Mouse (Mus musculus): ENCODE data around the gene Usp37. TPM values are rescaled to one million over a fixed set of nuclear protein-coding genes. Genes with fewer than 3 reads are reported as not detected.
"Not testable (repeated sequence)": the region's sequence is repeated elsewhere in the genome, so short reads cannot be mapped to it uniquely, and the experiment has no call there.

The Usp37 gene
- 4.1 and 4.9 TPM in 2 replicates for polyA plus RNA-seq (2012; rRNA removed)

DNA sequence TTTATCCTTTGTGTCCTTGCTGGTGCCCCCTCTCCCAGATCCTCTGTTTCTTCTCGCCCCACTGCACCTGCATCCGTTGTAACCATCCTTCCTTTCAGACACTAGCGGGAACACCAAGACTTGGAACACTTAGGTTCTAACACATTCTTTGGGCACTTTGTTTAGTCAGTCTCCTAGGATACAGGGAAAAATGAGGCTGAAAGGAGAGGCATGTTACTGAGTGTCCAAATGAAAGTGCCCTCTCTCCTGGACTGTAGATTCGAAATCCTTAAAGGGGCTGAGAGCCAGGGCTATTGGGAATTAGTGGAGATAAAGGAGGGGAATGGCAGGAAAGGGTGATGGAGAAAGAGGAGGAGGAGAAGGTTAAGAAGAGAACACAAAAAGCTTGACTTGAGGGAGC lies at the start of gene Usp37:
TSS of gene Usp37 (minus strand) at position 101 of the 400 bp plus-strand sequence.
- no peak for DNase-seq (ENCODE audit: low read depth)

DNA sequence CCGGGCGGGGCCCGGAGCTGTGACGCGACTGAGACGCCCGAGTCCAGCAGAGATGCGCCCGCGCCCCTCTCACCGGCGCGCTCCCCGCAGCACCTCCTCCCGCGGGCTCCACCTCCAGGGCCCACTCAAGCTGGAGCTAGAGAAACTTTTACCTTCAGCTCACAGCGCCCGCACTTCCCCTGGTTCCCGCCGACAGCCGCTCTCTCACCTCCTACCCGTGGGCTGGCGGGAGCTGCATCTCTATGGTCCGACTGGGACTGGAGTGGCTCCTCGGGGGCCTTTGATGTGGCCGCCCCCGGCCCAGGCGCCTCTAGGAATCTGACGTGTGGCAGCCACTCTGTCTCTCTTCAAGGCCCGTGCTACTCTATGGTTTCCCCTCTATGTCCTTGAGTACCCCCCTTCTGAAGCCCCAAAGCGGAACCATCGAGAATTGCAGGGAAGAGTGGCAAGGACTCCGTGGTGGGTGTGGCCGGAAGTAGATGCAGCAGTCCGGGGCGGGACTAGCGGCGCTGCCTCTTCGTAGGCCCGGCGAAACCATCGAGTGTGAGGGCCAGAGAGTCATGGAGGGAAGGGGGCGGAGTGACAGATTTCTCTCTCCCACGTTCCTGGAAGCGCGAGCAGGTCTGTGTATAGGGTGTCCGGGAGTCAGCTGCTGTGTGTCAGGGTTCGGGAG lies 43.8 kb upstream of the Usp37 start, which contains the start of the genes Zfp142 and Bcs1l:
TSS of gene Zfp142 (minus strand) at position 474 of the 673 bp plus-strand sequence.
TSS of gene Bcs1l (plus strand) at position 517 of the 673 bp plus-strand sequence.
- DNase-seq (ENCODE audit: low read depth): peak; percentile 79

DNA sequence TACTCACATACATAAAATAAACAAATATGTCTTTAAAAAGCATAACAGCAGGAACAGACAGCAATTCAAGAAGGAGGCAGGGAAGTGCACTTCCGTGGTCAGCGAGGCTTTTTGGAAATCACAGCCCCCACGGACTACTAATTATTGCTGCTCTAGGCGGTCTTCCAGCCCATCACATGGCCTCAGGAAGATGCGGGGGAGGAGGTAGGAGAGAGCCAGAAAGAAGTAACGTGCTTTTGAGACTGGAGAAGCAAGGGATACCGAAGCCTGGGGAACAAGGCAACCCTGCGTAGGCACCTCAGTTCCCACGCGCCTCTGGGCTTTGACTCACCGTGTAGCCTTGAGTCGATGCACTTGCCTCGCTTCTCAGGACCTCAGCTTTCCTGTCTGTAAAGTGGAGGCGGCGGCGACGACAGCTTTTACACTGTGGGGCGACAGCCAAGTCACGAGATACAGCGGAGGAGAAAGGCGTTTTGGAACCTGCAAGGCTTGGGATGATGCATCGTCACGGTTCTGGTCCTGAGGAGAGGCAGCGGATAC lies 43.2 kb upstream of the Usp37 start:
- no peak for DNase-seq (ENCODE audit: low read depth)

DNA sequence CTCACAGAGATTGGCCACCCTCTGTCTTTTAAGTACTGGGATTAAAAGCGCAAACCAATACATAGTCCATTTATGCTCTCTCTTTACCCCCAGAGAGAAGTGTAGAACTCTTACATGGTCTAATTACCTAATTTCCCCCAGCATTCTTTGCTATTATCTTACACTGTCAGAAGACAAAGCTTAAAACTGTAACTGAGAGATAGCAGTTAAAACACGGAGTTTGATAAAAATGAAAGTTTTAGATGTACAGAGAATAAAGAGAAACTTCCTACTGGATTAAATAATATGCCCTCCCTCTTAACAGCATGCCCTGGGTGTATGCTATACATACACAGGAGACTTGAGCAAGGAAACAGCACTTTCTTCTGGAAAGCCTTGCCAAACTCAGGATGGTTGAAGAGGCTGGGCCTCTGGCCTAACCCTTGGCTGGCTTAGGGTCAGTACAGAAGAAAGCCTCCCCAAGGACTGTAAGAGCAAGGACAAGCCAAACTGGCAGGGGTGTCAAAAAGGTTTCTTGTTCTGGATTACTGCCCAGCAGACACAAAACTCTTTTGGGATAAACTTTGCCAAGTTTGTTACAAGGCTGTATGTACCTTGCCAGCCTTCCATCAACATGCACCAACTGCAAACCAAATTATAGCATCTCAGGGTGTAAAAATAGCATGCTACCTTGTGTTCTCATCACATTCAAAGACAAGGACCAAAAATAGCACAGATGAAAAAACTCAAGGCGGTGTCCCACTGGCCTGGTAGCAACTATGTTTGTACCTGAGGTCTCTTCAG lies 40.7 kb upstream of the Usp37 start:
- DNase-seq (ENCODE audit: low read depth): no peak

DNA sequence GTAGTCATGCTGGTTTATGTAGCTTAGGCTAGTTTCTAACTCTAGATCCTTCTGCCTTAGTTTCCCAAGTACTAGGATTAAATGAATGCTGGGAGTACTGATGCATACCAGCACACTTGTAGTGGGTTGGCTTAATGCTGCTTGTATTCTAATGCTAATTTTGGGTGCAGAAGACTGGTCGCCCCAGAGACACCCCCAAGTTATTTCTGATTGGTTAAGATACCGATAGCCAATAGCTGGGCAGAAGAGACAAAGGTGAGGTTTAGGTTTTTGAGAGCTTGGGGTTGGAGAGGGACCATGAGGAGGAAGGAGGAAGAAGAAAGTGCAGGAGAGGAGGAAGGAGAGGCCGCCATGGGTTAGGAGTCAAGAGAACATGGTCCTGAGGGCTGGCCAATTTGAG lies 38.5 kb upstream of the Usp37 start:
- no peak for DNase-seq (ENCODE audit: low read depth)

DNA sequence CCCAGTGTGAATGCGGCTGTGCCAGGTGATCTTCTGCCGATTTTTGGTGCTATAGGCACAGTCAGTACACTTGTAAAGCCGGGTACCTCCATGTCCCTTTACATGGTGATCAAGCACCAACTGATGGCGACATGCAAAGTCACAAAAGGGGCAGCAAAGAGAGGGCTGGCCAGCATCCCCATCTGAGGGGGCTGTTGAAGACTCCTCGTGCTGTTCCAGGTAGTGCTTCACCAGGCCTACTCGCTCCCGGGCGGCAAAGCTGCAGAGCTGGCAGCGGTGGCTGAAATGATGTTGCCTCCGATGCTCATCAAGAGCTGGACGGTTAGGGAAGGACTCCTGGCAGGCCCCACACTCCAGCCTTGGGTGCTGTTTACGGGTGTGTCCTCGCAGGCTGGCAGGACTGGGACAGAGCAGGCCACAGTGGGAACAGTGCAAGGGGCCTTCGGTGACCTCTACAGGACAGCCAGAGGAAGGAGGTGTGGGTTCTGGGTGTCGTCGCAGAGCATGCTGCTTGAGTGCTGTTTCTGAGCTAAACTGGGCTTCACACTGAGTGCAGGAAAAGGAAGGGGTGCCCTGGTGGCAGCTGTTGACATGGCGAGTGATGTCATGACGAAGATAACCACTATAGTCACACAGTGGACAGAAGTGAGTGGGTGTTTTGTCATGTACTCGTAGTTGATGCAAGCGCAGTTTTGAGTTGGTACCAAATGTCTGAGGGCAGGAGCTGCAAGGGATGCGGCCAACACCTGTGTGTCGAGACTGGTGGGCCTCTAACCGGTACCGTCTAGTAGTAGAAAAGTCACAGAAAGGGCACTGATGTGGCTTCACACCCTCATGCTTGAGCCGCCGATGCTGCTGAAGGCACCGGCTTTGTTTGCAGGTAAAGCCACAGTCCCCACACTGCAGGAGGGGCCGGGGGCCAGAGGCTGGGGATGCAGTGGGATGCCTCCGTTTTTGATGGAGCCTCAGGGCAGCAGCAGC lies 25.9 kb upstream of the Usp37 start:
- no peak for DNase-seq (ENCODE audit: low read depth)

DNA sequence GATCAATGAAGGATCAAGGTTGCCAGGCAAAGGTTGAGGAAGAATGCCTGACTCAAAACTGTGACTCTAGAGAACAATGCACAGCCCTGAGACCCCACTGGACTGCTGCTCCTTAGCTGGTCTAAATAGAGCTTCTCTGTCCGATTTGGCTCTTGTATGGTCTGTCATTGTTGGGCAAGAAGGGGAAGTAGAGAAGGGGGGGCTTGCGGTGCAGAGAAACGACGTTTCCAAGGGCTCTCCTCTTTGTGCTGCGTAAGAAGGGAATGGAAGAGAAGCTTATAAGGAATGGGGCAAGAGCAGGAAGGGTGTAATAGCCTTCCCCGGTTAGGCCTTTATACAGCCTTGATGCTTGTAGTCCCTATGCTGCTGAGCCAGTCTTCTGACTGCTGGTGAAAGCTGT lies 21.8 kb upstream of the Usp37 start:
- DNase-seq (ENCODE audit: low read depth): no peak

DNA sequence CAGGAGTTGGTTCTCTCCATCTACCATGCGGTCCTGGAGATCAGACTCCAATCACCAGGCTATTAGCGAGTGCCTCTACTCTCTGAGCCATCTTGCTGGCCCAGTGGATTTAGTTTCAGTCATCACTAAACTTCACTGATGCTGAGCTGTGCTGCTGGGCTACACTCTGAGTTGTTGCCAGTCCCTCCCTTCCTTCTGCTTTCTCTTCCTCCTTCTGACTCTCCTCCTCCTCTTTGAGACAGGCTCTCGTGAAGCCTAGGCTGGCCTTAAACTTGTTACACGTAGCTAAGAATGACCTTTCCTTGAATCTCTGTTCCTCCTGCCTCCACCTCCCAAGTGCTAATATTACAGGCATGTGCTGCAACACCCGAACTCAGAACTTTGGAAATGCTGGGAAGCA lies 15.0 kb upstream of the Usp37 start:
- no peak for DNase-seq (ENCODE audit: low read depth)

DNA sequence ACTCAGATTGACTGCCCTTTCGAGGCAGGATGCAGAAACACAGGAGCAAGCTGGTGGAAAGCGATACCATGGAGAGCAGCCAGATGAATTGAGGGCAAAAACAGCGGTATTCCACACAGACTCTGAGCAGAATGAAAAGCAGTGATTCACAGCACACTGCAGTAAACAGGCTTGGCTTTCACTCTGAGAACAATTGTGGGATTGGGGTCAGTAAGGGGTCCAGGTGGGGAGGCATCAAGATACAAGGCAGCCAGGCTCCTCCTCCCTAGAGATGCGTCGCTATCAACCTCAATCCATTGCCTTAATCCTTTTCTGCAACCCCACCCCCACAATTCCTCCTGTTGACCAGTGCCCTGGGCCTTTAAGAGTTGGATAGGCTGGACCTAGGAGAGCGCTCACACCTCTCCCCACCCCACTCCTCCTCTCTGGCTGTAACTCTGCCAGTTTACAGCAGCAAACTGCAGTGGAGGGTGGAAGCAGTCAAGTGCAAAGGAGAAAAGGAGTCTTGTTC lies 1.6 kb downstream of the Usp37 start, which contains the start of gene Plcd4:
TSS of gene Plcd4 (plus strand) at position 438 of the 511 bp plus-strand sequence.
- DNase-seq (ENCODE audit: low read depth): no peak

DNA sequence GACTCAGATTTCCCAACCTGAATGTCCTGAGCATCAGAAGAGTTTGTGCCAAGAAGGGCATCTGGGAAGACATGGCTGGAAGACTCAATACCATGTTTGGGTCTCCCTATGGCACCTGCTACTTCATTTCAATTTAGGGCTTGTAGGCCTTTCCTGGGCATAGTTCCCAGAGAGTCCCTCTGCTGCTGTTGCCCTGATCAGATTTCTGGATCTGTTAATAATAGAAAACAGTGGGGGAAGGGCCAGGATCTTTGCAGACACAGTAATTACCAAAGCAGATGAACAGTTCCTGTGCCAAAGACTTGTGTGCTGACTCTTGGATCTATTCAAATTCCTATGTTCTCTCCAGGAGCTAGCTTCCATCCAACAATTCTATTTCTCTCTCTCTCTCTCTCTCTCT lies 5.4 kb downstream of the Usp37 start:
- no peak for DNase-seq (ENCODE audit: low read depth)

DNA sequence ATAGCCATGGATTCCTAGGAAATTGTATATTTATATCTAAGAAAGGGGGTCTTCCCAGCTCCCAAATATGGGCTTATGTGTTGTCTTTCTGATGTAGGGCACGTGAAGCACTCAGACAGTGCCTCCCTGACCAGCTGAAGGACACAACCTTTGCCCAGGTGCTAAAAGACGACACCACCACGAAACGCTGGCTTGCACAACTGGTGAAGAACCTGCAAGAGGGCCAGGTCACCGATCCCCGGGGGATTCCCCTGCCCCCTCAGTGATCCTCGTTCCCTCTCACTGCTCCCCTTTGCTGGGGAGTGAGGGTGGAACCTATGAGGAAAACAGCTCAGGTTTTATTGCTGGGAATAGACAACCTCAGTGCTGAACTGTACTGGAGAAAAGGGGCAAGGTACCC lies 15.5 kb downstream of the Usp37 start:
- DNase-seq (ENCODE audit: low read depth): no peak

DNA sequence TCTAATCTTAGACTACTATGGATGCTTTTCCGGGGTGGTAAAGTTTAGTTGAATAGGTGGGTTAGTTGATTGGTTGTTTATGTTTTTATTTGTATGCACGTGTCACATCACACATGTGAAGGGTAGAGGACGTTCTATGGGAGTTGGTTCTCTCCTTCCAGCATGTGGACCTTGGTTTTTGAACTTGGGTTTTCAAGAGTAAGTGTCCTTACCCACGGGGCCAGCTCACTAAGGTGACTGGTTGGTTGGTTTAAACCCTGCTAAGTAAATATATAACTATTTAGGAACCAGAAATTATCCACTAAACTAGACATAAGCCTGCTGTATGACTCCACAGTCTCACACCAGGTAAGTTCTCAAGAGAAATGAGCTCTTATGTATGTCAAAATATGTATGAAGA lies 19.3 kb downstream of the Usp37 start:
- no peak for DNase-seq (ENCODE audit: low read depth)

DNA sequence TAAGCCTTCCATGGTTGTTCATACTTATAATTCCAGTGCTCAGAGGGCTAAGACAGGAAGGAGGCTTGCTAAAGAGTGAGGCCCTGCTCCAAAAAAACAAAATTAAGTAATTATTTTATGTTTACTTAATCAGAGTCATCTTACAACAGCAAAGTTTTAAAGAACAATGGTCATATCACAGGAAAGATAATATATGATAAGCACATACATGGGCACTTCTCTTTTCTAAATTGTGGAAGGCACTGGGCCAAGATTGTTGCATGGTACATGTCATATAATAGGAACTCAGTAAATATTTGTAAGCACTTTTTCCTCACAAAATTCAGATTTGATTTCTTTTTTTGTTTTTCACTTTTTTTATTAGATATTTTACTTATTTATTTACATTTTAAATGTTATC lies 24.2 kb downstream of the Usp37 start:
- DNase-seq (ENCODE audit: low read depth): no peak

DNA sequence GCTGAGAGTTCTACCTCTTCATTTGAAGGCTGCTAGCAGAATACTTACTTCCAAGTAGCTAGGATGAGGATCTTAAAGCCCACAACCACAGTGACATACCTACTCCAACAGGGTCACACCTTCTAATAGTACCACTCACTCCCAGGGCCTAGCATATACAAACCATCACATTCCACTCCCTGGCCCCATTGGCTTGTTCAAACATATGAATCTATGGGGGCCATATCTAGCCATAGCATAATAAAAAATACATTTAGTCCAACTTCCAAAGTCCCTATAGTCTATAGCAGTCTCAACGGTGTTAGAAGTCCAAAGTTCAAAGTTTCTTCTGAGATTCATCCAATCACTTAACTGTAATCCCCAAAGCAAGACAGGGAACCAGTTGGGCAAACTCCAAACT lies 31.1 kb downstream of the Usp37 start:
- DNase-seq (ENCODE audit: low read depth): not testable (repeated sequence)

DNA sequence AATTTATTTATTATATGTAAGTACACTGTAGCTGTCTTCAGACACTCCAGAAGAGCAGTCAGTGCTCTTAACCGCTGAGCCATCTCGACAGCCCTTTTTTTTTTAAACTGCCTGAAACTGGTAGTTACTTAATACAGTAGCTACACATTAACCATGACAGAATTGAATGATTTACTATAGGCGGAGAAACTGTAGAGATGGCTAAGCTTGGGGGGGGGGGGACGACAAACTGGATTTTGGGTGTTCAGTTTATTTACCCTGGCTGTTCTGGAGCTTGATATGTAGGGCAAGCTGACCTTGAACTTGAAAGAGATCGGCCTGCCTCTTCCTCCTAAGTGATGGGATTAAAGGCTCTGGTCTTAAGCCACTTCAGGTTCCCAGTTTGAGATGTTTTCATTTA lies 32.8 kb downstream of the Usp37 start:
- DNase-seq (ENCODE audit: low read depth): no peak

DNA sequence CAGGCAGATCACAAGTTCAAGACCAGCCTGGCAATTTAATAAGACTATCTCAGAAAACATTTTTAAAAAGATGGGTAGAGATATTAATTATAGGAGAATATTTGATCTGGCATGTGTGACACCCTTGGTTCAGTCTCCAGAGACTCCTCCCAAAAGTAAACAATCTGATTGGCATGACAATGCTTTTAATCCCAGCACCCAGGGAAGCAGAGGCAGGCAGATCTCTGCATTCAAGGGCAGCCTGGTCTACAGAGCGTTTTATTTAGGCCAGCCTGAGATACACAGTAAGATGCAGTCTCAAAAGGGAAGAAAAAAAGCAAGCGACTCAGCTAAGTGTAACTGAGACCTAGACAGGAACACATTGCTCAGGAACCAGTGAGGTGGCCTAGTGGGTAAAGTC lies 36.3 kb downstream of the Usp37 start:
- no peak for DNase-seq (ENCODE audit: low read depth)

DNA sequence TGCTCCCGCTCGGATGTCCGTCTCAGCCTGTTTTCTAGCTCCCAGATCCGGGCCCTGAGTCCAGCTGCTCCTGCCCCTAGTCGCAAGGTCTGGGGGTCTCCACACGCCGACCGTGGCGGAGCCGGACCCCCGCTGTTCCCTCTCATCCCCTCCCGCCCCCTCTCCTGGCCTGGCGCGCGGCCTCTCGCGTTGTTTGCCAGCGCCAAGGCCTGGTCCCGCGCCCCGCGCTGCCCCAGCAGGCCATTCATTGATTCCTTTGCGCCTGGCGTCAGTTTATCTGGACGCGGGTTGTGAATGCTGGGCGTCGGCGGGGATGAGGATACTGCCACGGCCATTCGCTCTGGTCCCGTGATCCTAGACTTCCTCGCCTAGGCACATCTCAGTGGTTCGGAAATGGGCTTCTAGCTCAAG lies 37.6 kb downstream of the Usp37 start:
- DNase-seq (ENCODE audit: low read depth): no peak

DNA sequence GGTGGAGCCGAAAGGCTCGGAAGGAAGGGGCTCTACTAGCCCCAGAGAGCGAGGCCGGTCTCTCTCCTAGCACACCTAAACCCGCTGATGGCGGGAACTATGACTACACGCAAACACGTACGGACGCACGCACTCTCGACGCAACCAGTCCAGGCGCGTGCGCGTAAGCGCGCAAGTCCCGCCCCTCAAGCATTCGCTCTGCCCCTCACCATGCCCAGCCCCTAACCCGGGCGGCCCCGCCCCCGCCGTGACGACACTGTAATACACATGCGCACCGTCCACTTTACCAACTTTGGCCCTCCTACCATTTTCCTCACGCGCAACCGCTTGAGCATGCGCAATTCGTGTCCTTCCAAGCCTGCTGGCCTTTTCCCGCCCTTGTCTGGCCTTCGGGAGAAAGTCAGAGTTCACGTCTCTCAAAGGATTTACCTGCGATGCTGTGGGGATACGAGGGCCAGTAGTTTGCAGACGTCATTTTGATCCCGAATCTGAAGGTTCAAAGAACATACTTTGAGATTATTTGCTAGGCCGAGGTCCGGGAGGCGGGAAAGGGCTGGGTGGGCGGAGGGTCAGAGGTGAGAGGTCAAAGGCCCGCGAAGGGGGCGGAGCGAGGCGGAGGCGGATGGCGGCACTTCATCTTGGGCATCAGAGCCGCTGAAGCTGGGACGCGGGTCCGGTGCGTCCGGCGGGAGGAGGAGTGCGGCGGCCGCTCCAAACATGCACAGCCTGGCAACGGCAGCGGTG lies 38.2 kb downstream of the Usp37 start, which contains the start of gene Cnot9:
TSS of gene Cnot9 (plus strand) at position 338 of the 744 bp plus-strand sequence.
- peak; percentile 75 for DNase-seq (ENCODE audit: low read depth)

DNA sequence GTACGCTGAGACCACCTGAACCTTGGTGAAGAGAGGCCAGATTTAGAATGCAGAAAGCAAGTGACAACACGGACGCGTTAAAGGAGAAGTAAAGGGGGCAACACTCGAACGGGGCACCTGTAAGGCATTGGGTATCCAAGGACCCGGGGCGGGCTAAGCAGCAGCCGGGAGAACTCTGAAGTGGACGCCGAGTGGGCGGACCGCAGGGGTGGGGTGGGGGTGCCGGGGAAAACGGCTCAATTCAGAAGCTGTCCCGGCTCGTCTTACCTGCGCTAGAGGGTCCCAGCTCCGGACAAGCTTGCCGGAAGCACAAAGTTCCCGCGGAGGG lies 38.7 kb downstream of the Usp37 start:
- DNase-seq (ENCODE audit: low read depth): no peak

DNA sequence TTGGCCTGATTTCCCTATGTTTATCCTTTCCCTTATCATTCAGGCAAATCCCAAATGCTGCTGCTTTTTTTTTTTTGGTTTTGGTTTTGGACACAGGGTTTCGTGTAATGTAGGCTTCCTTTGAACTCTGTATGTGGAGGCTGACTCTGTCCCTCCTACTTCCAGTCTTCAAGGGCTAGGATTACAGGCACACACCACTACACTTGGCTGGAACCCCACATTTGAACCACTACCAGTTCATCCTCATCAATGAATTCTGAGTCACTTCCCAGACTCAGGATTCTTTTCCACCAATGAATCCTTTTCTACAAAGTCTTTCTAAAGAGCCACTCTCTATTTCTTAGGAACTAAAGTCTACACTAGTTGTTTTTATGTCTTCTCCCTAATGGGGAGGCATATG lies 43.0 kb downstream of the Usp37 start:
- no peak for DNase-seq (ENCODE audit: low read depth)

DNA sequence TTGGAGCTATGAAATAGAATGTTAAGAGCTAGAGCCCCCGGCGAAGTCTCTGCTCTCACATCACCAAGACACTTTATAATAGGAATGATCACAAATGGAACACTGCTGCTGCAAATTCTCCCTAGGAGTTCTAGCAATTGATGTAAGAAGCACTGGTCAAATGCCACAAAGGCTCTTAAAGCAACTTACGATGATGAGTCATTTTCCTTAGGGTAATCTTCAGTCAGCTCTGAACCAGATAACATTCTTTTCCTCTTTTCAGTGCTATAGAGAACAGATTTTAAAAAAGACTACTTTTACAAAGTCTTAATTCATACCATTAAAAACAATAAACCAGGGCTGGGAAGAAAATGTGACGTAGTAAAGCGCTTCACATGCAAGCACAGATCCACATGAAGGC lies 58.3 kb downstream of the Usp37 start:
- DNase-seq (ENCODE audit: low read depth): no peak
